Comparison of ENCODE assay signal across 12 mouse cellular contexts in genomic region chr16:38432498-38433425, GRCm38 (mm10). TPM values are rescaled to one million over a fixed set of nuclear protein-coding genes. Genes with fewer than 3 reads are reported as not detected.
DNase-seq lines count a peak whose midpoint lies in the region; ATAC-seq and TF ChIP-seq lines count a peak whose summit lies in the region.
"Had no signal": no experiment of that assay in that cellular context is flagged by ENCODE, and none has a peak within 500 bp of the region (broad histone marks: within the 10 kb centered on the region; RNA-seq: fewer than 3 reads in every experiment).

Pla1a (minus strand) TSS chr16:38433145.

- H3K4me3 ChIP-seq in gastrocnemius, adult 2 months = peak within 1 kb of the TSS; percentile 54
- no peak within 1 kb of the TSS for H3K4me3 ChIP-seq in heart, embryonic 11.5 days (ENCODE audit: low read depth, low read length)
- peak within 1 kb of the TSS; percentile 26 for H3K4me3 ChIP-seq in liver, embryonic 15.5 days (replicated peaks)
- H3K4me3 ChIP-seq in forebrain, embryonic 11.5 days (ENCODE audit: low read depth, low read length) = no peak within 1 kb of the TSS
- H3K4me3 ChIP-seq: forebrain, embryonic 13.5 days; hindbrain, embryonic 15.5 days; limb, embryonic 15.5 days had no signal

- H3K27ac ChIP-seq in gastrocnemius, adult 2 months = peak within 1 kb of the TSS; percentile 73
- 0 out of 2 replicates have a peak within 1 kb of the TSS, but pooled peaks have one; percentile 15 for H3K27ac ChIP-seq in heart, embryonic 11.5 days (ENCODE audit: low read depth, low read length)
- peak within 1 kb of the TSS; percentile 14 for H3K27ac ChIP-seq in liver, embryonic 15.5 days (replicated peaks)
- H3K27ac ChIP-seq in forebrain, embryonic 11.5 days (ENCODE audit: low read depth, low read length) = no peak within 1 kb of the TSS
- H3K27ac ChIP-seq: forebrain, embryonic 13.5 days; hindbrain, embryonic 15.5 days; limb, embryonic 15.5 days had no signal

- intact Hi-C loops in gastrocnemius, adult 2 months (cut with DNase I) = no loop called here

- H3K36me3 ChIP-seq in heart, embryonic 11.5 days (ENCODE audit: control insufficient read depth, insufficient read depth, low read length) = no peaks in the 10 kb centered on the region
- no peaks in the 10 kb centered on the region for H3K36me3 ChIP-seq in liver, embryonic 15.5 days (replicated peaks)
- no peaks in the 10 kb centered on the region for H3K36me3 ChIP-seq in forebrain, embryonic 11.5 days (ENCODE audit: control insufficient read depth, insufficient read depth, low read length)
- H3K36me3 ChIP-seq: hindbrain, embryonic 15.5 days; limb, embryonic 15.5 days had no signal

- no peak for ATAC-seq in heart, embryonic 11.5 days (replicated peaks; ENCODE audit: insufficient number of reproducible peaks, low FRiP score, low TSS enrichment)
- peak; percentile 49 for ATAC-seq in liver, embryonic 15.5 days (ENCODE audit: insufficient read depth)
- no peak for ATAC-seq in forebrain, embryonic 11.5 days (replicated peaks; ENCODE audit: low FRiP score)
- ATAC-seq: CD4-positive, CD25-positive, alpha-beta regulatory T cell, adult 4 months; forebrain, embryonic 13.5 days had no signal

- no peak within 1 kb of the TSS for H3K4me2 ChIP-seq in heart, embryonic 11.5 days
- H3K4me2 ChIP-seq in liver, embryonic 15.5 days = peak within 1 kb of the TSS; percentile 42
- H3K4me2 ChIP-seq in forebrain, embryonic 11.5 days (ENCODE audit: low read depth, low read length, severe bottlenecking) = no peak within 1 kb of the TSS
- H3K4me2 ChIP-seq: forebrain, embryonic 13.5 days; hindbrain, embryonic 15.5 days; limb, embryonic 15.5 days had no signal

- H3K9me3 ChIP-seq in heart, embryonic 11.5 days (replicated peaks; ENCODE audit: control insufficient read depth, low read length) = no peaks in the 10 kb centered on the region
- H3K9me3 ChIP-seq in liver, embryonic 15.5 days (replicated peaks) = no peaks in the 10 kb centered on the region
- no peaks in the 10 kb centered on the region for H3K9me3 ChIP-seq in forebrain, embryonic 11.5 days (ENCODE audit: control insufficient read depth, low read length)
- H3K9me3 ChIP-seq: forebrain, embryonic 13.5 days; hindbrain, embryonic 15.5 days; limb, embryonic 15.5 days had no signal

- no peak for DNase-seq in gastrocnemius, adult 2 months
- no peak for DNase-seq in gastrocnemius, postnatal 10 days
- DNase-seq in Muller cell, postnatal 12 days (ENCODE audit: inconsistent ontology term) = peak; percentile 53
- DNase-seq in embryo, embryonic 11 days = no peak
- no peak for DNase-seq in forebrain, embryonic 11.5 days (ENCODE audit: low spot score)
- DNase-seq in right cerebral cortex, postnatal 14 days = no peak

- 78% methylated on average over 11 of the region's 11 CpGs for WGBS in heart, embryonic 11.5 days (ENCODE audit: insufficient replicate concordance)
- 49% methylated on average over 11 of the region's 11 CpGs for WGBS in liver, embryonic 15.5 days (ENCODE audit: insufficient replicate concordance)
- 88% methylated on average over 11 of the region's 11 CpGs for WGBS in forebrain, embryonic 11.5 days

- H3K4me1 ChIP-seq in heart, embryonic 11.5 days (ENCODE audit: control insufficient read depth, insufficient read depth, low read length) = peaks cover 7% of the 10 kb centered on the region
- H3K4me1 ChIP-seq in liver, embryonic 15.5 days (replicated peaks) = peaks cover 22% of the 10 kb centered on the region; the same call in 1 of the 2 replicates
- H3K4me1 ChIP-seq in forebrain, embryonic 11.5 days (replicated peaks; ENCODE audit: control insufficient read depth, insufficient read depth, low read length) = no peaks in the 10 kb centered on the region
- H3K4me1 ChIP-seq: forebrain, embryonic 13.5 days; hindbrain, embryonic 15.5 days; limb, embryonic 15.5 days had no signal

- H3K27me3 ChIP-seq in heart, embryonic 11.5 days (ENCODE audit: control insufficient read depth, insufficient read depth, low read length) = no peaks in the 10 kb centered on the region
- H3K27me3 ChIP-seq in liver, embryonic 15.5 days = no peaks in the 10 kb centered on the region
- H3K27me3 ChIP-seq in forebrain, embryonic 11.5 days (ENCODE audit: control insufficient read depth, insufficient read depth, low read length) = no peaks in the 10 kb centered on the region
- H3K27me3 ChIP-seq: forebrain, embryonic 13.5 days; hindbrain, embryonic 15.5 days; limb, embryonic 15.5 days had no signal

- H3K9ac ChIP-seq in heart, embryonic 11.5 days (ENCODE audit: low read depth, low read length) = no peak within 1 kb of the TSS; the same call in 1 of the 2 replicates
- peak within 1 kb of the TSS; percentile 3; the same call in 1 of the 2 replicates for H3K9ac ChIP-seq in liver, embryonic 15.5 days
- H3K9ac ChIP-seq in forebrain, embryonic 11.5 days (ENCODE audit: low read length) = no peak within 1 kb of the TSS
- H3K9ac ChIP-seq: forebrain, embryonic 13.5 days; hindbrain, embryonic 15.5 days; limb, embryonic 15.5 days had no signal

- TF ChIP-seq CTCF in gastrocnemius, adult 2 months (IDR thresholded peaks at IDR 0.05) = no peak

RNA-seq across cellular contexts. Expression of gene Pla1a, which starts in this region (rescaled TPM):
- 1 to 10 TPM; 5.3 to 6.3 TPM for total RNA-seq in gastrocnemius, adult 2 months (2021)
- 1 to 10 TPM; 1.4 to 1.6 TPM for total RNA-seq in gastrocnemius, postnatal 10 days (2021)
- 0.25 and 0.43 TPM in 2 replicates for polyA plus RNA-seq in heart, embryonic 11.5 days (2014; fragmentation: Nextera tagmentation; extraction: Ambion mirVana)
- polyA plus RNA-seq in liver, embryonic 15.5 days (2015; fragmentation: Nextera tagmentation; extraction: Ambion mirVana) = 27.2 and 30.5 TPM in 2 replicates
- 0.15 and 0.25 TPM in 2 replicates for polyA plus RNA-seq in forebrain, embryonic 11.5 days (2014; fragmentation: Nextera tagmentation; extraction: Ambion mirVana)

Comparison
In these comparisons a context has a peak if more than half of its experiments do, and no peak if none do; other contexts are left out.
1. RNA of gene Pla1a (polyA plus RNA-seq): 27.2 to 30.5 TPM in liver, embryonic 15.5 days; 0.25 to 0.43 TPM in heart, embryonic 11.5 days and 0.15 to 0.25 TPM in forebrain, embryonic 11.5 days; every median in the first group is over 10 times any median in the second.
2. H3K4me3 ChIP-seq: peak in gastrocnemius, adult 2 months (single experiment) and liver, embryonic 15.5 days (single experiment); none in heart, embryonic 11.5 days (single experiment) and forebrain, embryonic 11.5 days (single experiment).